7 mouse cellular contexts compared by ENCODE assay signal in genomic region chr13:48968750-48969088, GRCm38 (mm10). TPM values are rescaled to one million over a fixed set of nuclear protein-coding genes. Genes with fewer than 3 reads are reported as not detected.
A peak's percentile ranks its signal among the peaks of the same experiment; 100 is the strongest.
DNase-seq lines count a peak whose midpoint lies in the region; ATAC-seq lines count a peak whose summit lies in the region.

No protein-coding gene starts in this region.

- H3K27ac ChIP-seq in neural tube, embryonic 11.5 days (ENCODE audit: low read depth, low read length) = peak overlapping the region; percentile 97
- H3K27ac ChIP-seq in forebrain, embryonic 11.5 days (ENCODE audit: low read depth, low read length) = peak overlapping the region; percentile 97
- peak overlapping the region; percentile 98 for H3K27ac ChIP-seq in liver, embryonic 11.5 days (ENCODE audit: low read depth, low read length)
- peak overlapping the region; percentile 98 for H3K27ac ChIP-seq in stomach, embryonic 16.5 days (ENCODE audit: low read length)

- DNase-seq in neural tube, embryonic 11.5 days (ENCODE audit: low spot score) = no peak
- no peak for DNase-seq in neural tube, embryonic 10.5 days (ENCODE audit: extremely low spot score, low spot score)
- DNase-seq in forebrain, embryonic 11.5 days (ENCODE audit: low spot score) = no peak
- DNase-seq in liver, embryonic 11.5 days (ENCODE audit: low spot score) = no peak
- no peak for DNase-seq in layer of hippocampus, postnatal 14 days (ENCODE audit: low spot score in 2 of 2)
- DNase-seq in frontal cortex, adult 2 months (ENCODE audit: extremely low spot score in 1 of 2, low spot score in 1 of 2) = no peak

- peak overlapping the region; percentile 92 for H3K9ac ChIP-seq in neural tube, embryonic 11.5 days (ENCODE audit: low read length)
- peak overlapping the region; percentile 95 for H3K9ac ChIP-seq in forebrain, embryonic 11.5 days (ENCODE audit: low read length)
- H3K9ac ChIP-seq in liver, embryonic 11.5 days (ENCODE audit: low read depth, low read length) = peak overlapping the region; percentile 100
- H3K9ac ChIP-seq in stomach, embryonic 16.5 days (ENCODE audit: low read length) = peak overlapping the region; percentile 99

- peak overlapping the region; percentile 90 for H3K4me3 ChIP-seq in neural tube, embryonic 11.5 days (ENCODE audit: low read depth, low read length)
- H3K4me3 ChIP-seq in forebrain, embryonic 11.5 days (ENCODE audit: low read depth, low read length) = peak overlapping the region; percentile 89
- peak overlapping the region; percentile 100 for H3K4me3 ChIP-seq in liver, embryonic 11.5 days (ENCODE audit: low read depth, low read length)
- H3K4me3 ChIP-seq in stomach, embryonic 16.5 days (replicated peaks; ENCODE audit: low read length) = peak overlapping the region; percentile 100

- H3K36me3 ChIP-seq in neural tube, embryonic 11.5 days (ENCODE audit: control insufficient read depth, insufficient read depth, low read length) = no peaks in the 10 kb centered on the region
- H3K36me3 ChIP-seq in forebrain, embryonic 11.5 days (ENCODE audit: control insufficient read depth, insufficient read depth, low read length) = no peaks in the 10 kb centered on the region
- peaks cover 8% of the 10 kb centered on the region; the same call in 1 of the 2 replicates for H3K36me3 ChIP-seq in liver, embryonic 11.5 days (ENCODE audit: control insufficient read depth, insufficient read depth, low read length)
- H3K36me3 ChIP-seq in stomach, embryonic 16.5 days (ENCODE audit: control insufficient read depth, insufficient read depth, low read length) = no peaks in the 10 kb centered on the region

- whole genome bisulfite sequencing in neural tube, embryonic 11.5 days = 13% methylated on average over 7 of the region's 7 CpGs
- WGBS in forebrain, embryonic 11.5 days = 13% methylated on average over 7 of the region's 7 CpGs
- WGBS in liver, embryonic 11.5 days = 9% methylated on average over 7 of the region's 7 CpGs
- 7% methylated on average over 7 of the region's 7 CpGs for WGBS in stomach, embryonic 16.5 days

- no peaks in the 10 kb centered on the region for H3K27me3 ChIP-seq in neural tube, embryonic 11.5 days (ENCODE audit: control insufficient read depth, insufficient read depth, low read length)
- no peaks in the 10 kb centered on the region for H3K27me3 ChIP-seq in forebrain, embryonic 11.5 days (ENCODE audit: control insufficient read depth, insufficient read depth, low read length)
- no peaks in the 10 kb centered on the region for H3K27me3 ChIP-seq in liver, embryonic 11.5 days (replicated peaks; ENCODE audit: control insufficient read depth, insufficient read depth, low read length)
- H3K27me3 ChIP-seq in stomach, embryonic 16.5 days (ENCODE audit: control insufficient read depth, insufficient read depth, low read length) = no peaks in the 10 kb centered on the region

- no peaks in the 10 kb centered on the region for H3K9me3 ChIP-seq in neural tube, embryonic 11.5 days (ENCODE audit: control insufficient read depth, low read length)
- H3K9me3 ChIP-seq in forebrain, embryonic 11.5 days (ENCODE audit: control insufficient read depth, low read length) = no peaks in the 10 kb centered on the region
- no peaks in the 10 kb centered on the region for H3K9me3 ChIP-seq in liver, embryonic 11.5 days (ENCODE audit: control insufficient read depth, low read length)
- H3K9me3 ChIP-seq in stomach, embryonic 16.5 days (replicated peaks; ENCODE audit: control insufficient read depth, low read length) = no peaks in the 10 kb centered on the region

- H3K4me2 ChIP-seq in neural tube, embryonic 11.5 days (ENCODE audit: low read depth) = peak overlapping the region; percentile 100
- peak overlapping the region; percentile 56 for H3K4me2 ChIP-seq in forebrain, embryonic 11.5 days (ENCODE audit: low read depth, low read length, severe bottlenecking)
- H3K4me2 ChIP-seq in liver, embryonic 11.5 days = peak overlapping the region; percentile 78
- H3K4me2 ChIP-seq in stomach, embryonic 16.5 days (ENCODE audit: low read depth, low read length) = peak overlapping the region; percentile 85

- no peak for ATAC-seq in neural tube, embryonic 11.5 days (ENCODE audit: insufficient read depth, low FRiP score, low TSS enrichment)
- no peak for ATAC-seq in forebrain, embryonic 11.5 days (replicated peaks; ENCODE audit: low FRiP score)
- peak; percentile 25; the same call in 1 of the 2 replicates for ATAC-seq in liver, embryonic 11.5 days (replicated peaks; ENCODE audit: low FRiP score)
- ATAC-seq in stomach, embryonic 16.5 days (ENCODE audit: insufficient read depth, low FRiP score) = no peak

- peaks cover 20% of the 10 kb centered on the region for H3K4me1 ChIP-seq in neural tube, embryonic 11.5 days (ENCODE audit: control insufficient read depth, insufficient read depth, low read length)
- H3K4me1 ChIP-seq in forebrain, embryonic 11.5 days (replicated peaks; ENCODE audit: control insufficient read depth, insufficient read depth, low read length) = peaks cover 12% of the 10 kb centered on the region
- peaks cover 29% of the 10 kb centered on the region for H3K4me1 ChIP-seq in liver, embryonic 11.5 days (replicated peaks; ENCODE audit: control insufficient read depth, insufficient read depth, low read length)
- peaks cover 29% of the 10 kb centered on the region for H3K4me1 ChIP-seq in stomach, embryonic 16.5 days (ENCODE audit: control insufficient read depth, insufficient read depth, low read length)

RNA-seq across cellular contexts. Expression of gene Fam120a, which starts 0.9 kb away (rescaled TPM):
- polyA plus RNA-seq in neural tube, embryonic 11.5 days (2014; fragmentation: Nextera tagmentation; extraction: Ambion mirVana) = 18.6 and 18.9 TPM in 2 replicates
- polyA plus RNA-seq in forebrain, embryonic 11.5 days (2014; fragmentation: Nextera tagmentation; extraction: Ambion mirVana) = 20.4 and 22.5 TPM in 2 replicates
- polyA plus RNA-seq in liver, embryonic 11.5 days (2014; fragmentation: Nextera tagmentation; extraction: Ambion mirVana) = 33.1 and 38.0 TPM in 2 replicates
- polyA plus RNA-seq in stomach, embryonic 16.5 days (2015; fragmentation: Nextera tagmentation; extraction: Ambion mirVana) = 25.4 and 27.8 TPM in 2 replicates
- 100 to 1,000 TPM; 113 to 114 TPM for total RNA-seq in layer of hippocampus, postnatal 14 days (2021)
- polyA plus RNA-seq in frontal cortex, adult 2 months (2012; rRNA removed) = 92.2 and 92.6 TPM in 2 replicates
